Mouse (Mus musculus) cerebellum, adult (tissue): ENCODE measurements around the gene Gale.

Source experiments
- ATAC-seq: cut with Nextera tagmentation; 2 replicates; pipeline ENCODE4 v1.9.2; 2017; ENCODE audit warnings: mild to moderate bottlenecking, moderate library complexity, mixed read lengths; ENCODE audit not compliant: insufficient number of reproducible peaks, low FRiP score, low TSS enrichment

Gale gene

DNA sequence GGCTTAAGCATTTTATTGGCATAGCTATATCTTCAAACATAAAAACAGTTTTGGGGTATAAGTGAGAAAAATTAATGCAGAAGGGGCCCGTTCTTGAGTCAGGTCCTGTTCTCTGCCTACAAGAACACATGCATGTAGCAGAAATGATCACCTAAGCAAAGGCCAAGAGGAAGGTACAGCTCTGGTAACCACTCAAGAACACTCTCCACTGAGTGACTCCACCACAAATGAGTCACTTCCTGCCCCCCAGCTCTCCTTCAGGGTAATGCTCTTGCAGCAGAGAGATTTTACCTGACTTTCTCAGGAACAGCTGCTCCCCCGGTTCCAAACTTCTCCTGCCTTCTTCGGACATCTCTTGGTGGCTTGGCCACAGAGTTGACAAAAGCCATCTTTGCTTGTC is 43.3 kb downstream of the Gale start:
- no peak for ATAC-seq

DNA sequence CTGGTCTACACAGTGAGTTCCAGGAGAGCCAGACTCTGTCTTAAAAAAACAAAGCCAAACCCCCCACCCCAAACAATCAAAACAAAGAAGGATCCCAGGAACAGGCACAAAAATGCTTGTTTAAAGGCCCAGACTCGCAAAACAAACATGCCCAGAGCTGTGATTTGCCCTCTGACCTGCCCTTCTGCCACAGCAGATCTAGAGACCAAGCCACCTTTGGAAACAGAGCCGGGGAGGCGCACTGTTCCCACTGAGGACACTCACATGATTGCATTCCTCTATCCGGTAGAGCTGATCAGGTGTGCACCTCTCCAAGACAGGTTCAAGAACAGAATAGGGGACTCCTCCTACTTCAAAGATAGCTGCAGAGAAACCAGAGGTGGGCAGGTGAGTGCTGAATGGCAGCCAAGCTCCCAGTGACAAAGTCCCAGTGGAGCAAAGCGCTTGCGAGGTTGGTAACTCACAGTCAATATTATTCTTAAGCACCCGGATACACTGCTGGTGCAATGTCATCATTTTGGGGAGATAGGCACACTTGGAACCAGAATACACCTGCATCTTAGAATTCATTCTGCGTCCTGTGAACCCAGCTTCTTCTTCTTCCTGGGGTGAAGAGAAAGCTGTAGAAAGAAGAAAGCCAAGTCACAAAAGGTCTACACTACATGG is 45.4 kb downstream of the Gale start:
- ATAC-seq, result no peak

DNA sequence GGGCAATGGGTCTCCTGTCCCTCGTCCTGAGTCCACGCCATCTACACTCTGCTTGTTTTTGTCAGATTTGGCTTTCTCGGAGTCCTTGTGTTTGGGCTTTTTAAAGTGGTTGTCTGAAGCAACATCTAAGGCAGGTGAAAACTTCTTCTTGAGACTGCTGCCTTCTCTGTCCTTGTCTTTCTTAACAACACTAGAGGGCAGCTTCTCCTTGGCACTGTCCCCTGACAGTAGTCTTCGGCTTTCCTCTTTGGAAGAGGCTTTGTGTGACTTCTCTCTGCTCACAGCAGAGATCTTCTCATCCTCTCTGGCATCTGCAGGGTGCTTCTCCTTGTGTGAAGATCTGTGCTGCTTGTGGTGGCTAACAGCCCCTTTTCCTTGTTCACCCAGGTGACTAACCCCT is 47.1 kb downstream of the Gale start:
- no peak for ATAC-seq

DNA sequence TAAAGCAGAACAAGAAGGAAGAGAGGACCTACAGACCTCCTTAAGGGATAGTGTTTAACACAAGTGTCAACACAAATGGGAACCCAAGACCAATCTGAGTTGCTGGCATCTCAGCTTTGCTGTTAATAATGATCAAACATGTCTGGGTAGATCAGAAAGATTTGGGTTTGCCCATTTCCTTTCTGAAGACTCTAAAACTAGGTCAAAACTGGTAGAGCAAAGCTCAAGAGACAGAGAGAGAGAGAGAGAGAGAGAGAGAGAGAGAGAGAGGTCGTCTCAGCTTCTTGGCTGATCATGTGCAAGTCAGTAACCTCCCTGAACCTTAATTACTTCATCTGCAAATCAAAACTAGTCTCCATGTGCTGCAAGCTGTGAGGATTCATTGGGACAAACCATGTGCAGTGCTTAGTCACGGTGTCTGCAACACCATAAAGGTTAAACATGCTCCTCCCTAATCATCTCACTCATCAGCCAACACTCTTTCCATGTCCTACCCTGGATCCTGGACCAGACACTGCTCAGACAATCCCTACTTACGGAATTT is 52.6 kb downstream of the Gale start:
- ATAC-seq, result no peak
